Mouse (Mus musculus): ENCODE measurements around the gene Plekhg2.

DNA sequence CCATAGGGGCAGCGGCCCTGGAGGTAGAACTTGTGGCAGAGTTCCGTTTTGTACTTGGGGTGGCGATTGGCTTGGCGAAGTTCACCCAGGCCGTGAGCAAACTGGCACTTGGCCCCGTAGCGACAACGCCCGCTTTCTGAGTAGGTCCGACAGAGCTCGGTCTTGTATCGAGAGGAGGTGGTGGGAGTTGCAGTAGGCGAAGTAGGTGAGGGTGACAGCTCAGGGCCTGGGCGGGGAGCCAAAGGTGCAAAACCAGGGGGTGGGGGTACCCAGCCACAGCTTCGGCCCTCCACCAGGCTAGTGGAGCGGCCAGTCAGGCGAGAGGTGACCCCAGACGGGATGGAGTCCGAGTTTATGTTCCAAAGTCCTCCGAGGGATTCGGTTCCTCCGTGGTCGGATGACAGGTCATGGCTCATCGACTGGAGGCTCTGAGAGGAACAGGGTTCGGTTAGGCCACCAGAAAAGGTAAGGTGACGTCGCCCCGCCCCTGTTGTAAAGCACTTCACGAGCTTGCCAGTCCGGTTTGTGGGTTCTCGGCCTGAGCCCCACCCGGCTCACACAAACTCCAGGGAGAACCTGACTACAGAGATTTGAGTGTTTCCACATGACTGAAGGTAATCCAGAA lies 5.8 kb upstream of the Plekhg2 start:
- peak; percentile 94 for TF ChIP-seq POLR2A (IDR thresholded peaks at IDR 0.05; ENCODE audit: borderline replicate concordance, extremely low read depth, low read depth, low read length)
- TF ChIP-seq CTCF (IDR thresholded peaks at IDR 0.05; ENCODE audit: insufficient read depth, low read length): no peak
